Mouse (Mus musculus) effector memory CD4-positive, alpha-beta T cell, adult 7 months (primary cell): ENCODE results near the gene Pih1h3b. TPM values are rescaled to one million over a fixed set of nuclear protein-coding genes. Genes with fewer than 3 reads are reported as not detected.

Experiments
- polyA plus RNA-seq: library from polyadenylated mRNA; unstranded; fragments of 100-300 nt; shearing (Covaris generic); gene quantifications from one replicate; pipeline ENCODE4 v1.2.1, GENCODE M21; 2017

Gene Pih1h3b
- not detected for polyA plus RNA-seq

DNA sequence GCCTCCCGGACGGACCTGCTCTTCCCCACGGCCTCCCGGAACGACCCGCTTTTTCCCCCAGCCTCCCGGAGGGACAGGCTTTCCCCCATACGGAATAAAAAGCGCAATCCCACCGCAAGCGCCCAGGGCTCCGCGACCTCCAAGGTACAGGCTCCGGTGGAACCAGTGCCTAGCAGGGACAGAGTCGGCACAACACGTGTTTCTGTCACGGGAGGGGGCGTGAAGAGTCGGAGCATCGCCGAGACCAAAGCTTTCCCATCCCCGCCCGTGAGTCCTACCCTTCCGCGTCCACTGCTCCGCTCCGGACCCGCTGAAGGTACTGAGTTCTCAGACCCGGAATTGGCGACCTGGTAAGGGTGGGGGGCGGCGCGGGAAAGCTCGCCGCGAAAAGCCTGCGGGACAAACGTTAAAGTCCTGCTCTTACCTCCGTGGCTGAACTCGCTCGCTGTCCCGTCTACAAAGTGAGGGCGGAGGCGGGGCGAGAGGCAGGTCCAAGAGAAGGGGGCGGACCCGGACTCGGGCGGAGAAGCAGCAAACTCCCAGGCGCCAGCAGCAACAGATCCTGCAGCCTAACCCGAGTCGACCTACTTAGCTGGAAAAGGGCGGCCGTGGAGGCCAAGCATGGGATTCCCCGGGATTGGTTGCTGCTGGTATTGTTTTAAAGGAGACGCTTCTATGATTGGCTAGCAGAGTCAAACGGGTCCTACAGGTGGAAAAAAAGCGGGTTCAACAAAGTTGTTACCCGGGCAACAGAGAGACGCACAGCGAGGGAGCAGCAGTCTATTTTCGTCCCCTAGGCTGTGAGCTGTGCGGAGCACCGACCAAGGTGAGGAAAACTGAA lies at the start of gene Pih1h3b, which contains the start of gene Nup62cl:
TSS of gene Pih1h3b (plus strand) at position 745 of the 841 bp plus-strand sequence.
TSS of gene Nup62cl (minus strand) at position 578 of the 841 bp plus-strand sequence.

Other genes starting within 250 kb of the Pih1h3b start
- gene Morc4, start 191.2 kb upstream of the Pih1h3b start, polyA plus RNA-seq: 0.34 TPM
- gene Rbm41, start 64.3 kb upstream of the Pih1h3b start, polyA plus RNA-seq: 13.5 TPM
- 0.78 TPM for gene Nup62cl, start 167 bp upstream of the Pih1h3b start, polyA plus RNA-seq